Mouse (Mus musculus) natural killer cell, adult 2 months (primary cell): ENCODE results near the gene Commd6.
"Not testable (repeated sequence)": the region's sequence is repeated elsewhere in the genome, so short reads cannot be mapped to it uniquely, and the experiment has no call there.

ENCODE experiments used
- DNase-seq, 2 experiments: peaks; one replicate each; pipeline ENCODE4 v3.0.0; 2022; ENCODE audit warnings: low spot score in 2 of 2

Commd6 gene

DNA sequence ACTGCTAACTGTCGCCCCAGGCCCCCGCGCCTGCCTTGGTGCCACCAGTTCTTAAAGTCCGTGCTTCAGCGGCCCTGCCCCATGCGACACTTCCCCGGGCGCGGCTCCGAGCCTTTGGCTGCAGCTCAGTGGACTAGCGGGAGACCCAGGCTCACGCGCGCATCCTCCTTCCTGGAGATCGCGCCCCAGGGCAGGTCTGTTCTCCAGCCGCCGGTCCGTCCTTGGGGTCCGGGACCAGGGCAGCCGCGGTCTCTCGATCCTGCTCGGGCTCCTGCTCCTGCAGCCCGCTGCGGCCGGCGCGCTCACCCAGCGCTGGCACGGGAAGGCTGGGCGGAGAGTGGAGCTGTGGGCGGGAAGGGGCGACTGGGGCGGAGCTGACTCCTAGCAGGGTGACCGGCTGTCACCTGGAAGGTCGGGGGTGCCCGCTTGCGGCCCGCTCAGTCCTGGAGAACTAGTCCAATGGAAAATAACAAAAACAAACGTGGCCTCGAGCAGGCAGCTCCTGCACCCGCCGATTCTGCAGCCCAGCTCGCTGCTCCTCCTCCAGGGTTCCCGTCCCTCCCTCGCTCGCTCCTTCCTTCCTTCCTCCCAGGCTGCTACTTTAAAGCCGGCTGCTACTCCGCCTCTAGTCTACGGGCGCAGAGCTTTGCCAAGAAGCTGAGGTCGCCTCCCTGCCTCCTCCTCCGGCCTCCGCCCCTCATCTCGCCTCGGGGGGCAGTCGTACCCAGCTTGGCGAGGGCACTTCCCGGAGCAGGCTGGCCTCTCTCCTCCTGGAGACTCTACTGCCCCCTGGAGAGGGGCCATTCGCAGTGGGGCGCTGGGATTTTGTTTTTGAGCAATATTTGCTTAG, 31.7 kb downstream of the Commd6 start, which contains the start of gene Tbc1d4:
Tbc1d4 (minus strand) TSS at position 673 of the 850 bp plus-strand sequence.
- DNase-seq = peak; percentile 5 to 21

DNA sequence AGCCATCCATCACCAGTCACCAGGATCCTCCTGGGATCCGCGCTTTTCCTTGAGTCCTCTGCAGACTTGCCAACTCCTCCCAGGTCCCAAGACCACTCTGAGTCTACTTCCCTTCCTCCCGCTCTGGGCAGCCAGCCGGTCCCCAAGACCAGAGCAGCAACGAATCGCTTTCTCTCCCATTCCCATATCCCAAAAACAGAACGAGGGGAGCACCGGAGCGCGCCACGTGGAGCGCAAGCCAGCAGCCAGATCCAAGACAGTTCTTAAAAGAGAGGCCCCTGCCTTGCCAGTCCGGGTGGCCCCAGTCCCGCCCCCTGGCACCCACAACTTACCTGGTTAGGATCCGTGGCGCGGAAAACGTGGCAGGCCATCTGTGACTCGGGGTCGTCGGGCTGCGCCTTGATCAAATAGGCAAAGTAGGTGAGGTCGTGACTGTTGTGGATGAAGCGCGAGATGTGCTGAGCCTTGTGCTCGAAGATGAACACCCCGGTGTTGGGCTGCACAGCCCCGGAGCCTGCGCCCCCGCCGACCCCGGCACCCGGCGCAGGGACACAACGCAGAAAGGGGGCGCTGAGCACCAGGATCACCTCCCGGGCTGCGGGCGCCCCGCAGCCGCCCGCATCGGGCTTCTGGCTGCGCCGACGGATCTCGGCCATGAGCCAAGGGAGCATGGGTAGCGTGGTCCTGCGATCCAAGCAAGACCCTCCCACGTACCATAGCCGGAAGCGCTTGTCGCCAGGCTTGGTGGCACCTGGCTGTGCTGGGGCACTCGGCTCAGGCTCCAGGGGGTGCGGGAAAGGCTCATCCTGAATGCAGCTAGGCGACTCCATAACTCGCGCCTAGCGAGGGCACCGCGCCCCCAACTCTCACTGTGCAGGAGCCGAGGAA, 32.6 kb downstream of the Commd6 start:
- peak in 1 of 2 experiments; percentile 1 for DNase-seq

DNA sequence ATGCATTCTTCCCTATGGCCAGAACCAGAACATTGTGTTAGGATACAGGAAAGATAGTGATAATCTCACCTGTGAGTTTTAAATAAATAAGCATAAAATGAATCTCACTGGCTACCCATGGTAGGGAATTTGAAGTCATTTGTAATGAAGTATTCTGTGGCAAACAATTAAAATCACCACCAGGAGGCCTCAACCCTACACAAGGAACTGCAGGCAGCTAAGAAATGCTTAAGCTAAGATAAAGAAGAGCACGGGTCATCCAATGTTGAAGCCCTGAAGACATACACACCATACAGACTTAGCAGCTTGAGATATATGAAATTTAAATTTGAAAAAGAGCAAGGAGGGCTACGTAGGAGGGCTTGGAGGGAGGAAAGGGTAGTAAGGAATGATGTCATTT, 34.6 kb downstream of the Commd6 start:
- no peak for DNase-seq

DNA sequence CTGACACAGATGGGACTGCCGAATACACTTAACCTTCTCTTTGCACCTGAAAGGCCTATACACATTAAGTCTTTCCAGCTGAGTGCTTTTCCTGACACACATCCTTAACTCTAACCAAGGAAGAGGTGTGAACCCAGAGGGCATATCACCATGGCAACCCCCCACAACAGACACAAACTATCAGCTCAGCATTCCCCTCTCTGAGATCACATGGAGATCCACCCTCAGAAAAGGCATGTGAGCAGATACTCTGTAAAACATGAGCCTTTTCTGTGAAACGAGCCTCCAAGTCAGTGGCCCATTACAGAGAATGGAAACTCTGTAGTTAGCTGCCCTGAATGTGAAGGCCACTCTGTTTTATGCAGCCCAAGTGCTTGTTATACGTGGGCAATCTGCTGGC, 37.6 kb downstream of the Commd6 start:
- DNase-seq = no peak

DNA sequence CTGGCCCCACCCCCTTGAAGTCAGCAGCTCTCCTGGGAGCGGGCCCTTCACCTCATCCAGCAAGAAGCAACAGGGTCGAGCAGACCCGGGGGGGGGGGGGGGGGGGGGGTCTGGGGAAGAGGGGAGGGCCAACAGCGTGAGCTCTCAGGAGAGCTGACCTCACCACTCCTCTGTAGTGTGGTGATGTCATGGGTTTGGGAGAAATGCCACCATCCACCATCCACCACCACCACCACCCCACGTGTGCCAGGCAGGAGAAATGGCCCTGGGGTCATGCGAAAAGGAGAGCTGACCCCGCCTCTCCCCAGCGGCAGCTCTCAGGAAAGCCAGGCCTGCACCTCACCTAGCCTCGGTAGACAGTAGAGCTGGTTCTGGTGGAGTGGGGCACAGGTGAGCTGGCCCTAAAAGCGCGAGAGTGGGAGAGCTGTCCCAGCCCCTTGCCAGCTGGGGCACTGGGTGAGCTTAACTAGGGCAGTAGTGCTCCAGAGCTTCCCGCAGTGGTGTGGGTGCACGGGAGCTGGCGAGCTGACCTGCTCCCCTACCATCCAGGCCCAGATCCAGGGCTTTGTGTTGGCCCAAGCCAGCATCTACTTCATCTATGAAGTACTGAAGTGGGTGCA, 43.3 kb downstream of the Commd6 start:
- DNase-seq = no peak

DNA sequence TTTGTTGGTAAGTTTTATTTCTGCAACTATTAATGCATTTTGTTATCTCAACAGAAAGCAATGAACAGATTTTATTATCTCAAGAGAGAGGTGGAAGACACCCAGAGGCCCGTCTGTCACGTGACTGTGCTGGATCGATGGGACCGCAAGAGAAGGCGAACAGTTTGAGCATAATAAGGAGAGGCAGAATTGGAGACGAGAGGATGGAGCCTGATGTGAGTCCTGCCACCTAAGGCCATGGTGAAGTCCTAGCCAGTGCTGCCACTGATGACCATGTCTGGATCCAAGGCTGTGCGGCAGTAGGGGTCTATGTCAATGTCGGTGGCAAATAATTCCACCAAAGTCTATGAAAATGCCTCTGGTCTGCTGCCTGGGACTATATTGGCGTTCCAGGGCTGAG, 43.8 kb downstream of the Commd6 start:
- DNase-seq = no peak

DNA sequence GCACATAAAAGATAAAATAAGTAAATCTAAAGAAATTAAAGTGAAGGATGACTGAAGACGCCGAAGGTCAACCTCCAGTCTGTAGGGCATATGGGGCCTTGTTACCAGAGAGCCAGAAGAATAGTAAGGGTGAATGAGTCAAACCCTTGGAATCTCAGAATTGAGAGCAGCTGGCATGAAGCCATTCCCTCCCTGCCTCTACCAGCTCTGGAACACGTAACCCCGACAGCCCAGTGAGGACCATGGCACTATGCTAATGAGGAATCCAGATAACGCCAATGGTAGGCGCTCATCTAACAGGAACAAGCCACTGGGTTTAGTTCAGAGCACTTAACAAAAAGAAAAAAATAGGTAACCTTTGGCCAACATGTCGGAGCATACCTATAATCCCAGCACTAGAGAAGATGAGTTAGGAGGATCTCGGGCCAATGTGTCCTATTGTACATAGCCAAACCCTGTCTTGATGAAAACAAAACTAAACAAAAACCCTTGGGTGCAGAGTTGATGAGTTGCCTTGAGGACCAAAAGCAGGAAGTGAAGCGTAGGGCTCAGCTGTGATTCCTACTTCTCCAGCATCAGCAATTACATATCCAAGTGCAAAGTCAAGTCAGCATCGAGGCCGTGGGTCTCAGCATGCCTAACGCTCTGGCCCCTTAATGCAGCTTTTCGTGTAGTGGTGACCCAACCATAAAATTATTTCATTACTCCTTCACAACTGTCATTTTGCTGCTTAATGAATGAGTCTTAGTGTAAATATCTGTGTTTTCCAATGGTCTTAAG, 45.0 kb downstream of the Commd6 start:
- no peak for DNase-seq

DNA sequence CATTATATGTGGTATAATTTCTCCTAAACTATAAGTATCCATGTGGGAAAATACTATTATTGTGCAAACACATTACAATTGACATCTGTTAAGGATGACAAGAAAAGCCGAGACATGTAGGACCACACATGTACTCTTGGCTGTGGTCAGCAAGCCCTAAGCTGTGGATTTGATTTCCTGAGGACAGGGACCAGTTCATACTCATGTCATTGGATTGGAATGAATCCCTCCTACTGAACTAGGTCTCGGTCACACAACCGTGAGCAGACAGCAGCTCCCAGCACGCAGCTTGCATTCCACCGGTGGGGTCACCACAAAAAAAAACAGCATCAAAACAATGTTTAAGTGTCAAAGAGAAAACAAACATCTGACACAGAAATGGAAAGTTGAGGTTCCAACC, 46.5 kb downstream of the Commd6 start:
- no peak for DNase-seq

DNA sequence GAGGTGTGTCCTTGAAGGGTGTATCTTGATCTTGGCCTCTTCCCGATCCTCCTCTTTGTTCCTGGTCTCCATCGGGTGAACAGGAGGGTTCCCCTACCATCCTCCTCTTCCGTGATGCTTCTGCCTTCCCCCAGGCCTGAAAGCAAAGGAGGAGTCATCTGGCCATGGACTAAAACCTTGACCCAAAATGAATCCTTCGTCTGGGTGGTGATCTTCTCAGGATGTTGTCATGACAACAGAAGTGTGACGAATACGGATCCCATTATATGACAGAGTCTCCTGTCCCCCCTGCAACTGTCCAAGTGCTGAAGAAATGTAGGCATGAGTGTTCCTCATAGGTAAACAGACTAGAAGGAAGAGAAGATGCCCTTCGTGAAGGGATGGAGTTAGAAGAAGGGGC, 47.1 kb downstream of the Commd6 start:
- DNase-seq = no peak

DNA sequence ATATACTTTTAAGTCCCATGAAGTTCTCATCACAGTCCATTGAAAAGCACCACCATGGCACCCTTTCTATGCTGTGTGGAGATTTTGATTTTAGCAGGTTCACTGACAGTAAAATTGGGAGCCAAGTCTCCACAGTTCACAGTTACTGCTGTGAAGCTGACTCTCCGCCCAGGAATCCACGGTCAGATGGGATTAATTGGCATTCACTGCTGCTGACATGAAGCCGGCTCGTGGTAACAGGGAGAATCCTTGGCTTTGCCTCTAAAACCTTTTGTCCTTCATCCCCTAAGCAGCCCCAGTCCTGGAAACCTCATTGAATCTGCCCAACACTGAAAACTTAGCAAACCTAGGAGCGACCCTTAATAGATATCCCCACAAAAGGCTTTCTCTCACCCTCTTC, 49.4 kb downstream of the Commd6 start:
- DNase-seq = no peak

DNA sequence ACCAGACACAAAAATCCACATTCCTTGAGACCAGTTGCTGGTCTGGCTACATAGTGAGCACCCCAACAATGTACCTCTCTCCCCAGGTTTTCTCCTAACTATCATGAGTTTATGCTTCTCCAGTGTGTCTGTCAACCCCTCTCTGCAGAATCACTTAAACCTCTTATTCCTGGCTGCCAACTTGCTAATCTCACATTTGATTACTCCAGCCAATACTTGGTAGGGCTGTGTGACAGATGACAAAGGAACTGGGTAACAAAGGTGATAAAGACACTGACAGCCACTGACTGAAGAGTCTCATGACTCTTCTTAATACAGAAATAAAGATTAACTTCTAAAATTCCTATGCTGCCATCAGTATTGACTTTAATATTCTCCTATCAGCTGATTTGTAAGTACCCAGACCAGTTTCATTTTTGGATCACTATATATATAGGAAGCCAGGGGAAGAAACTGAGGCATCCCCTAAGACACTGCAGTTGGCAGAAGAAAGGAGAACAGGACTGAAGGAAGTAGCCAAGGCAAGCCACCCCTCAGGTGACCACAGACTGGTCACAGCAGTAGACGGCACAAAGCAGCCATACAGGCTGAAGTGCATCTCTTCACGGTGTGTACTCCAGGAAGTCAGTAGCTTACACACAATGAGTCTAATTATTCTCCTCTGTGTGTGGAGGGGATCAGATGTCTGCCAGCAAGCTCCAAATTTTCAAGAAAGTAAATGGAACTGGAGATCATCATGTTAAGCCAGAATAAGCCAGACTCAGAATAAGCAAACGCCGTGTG, 52.1 kb downstream of the Commd6 start:
- not testable (repeated sequence) for DNase-seq

DNA sequence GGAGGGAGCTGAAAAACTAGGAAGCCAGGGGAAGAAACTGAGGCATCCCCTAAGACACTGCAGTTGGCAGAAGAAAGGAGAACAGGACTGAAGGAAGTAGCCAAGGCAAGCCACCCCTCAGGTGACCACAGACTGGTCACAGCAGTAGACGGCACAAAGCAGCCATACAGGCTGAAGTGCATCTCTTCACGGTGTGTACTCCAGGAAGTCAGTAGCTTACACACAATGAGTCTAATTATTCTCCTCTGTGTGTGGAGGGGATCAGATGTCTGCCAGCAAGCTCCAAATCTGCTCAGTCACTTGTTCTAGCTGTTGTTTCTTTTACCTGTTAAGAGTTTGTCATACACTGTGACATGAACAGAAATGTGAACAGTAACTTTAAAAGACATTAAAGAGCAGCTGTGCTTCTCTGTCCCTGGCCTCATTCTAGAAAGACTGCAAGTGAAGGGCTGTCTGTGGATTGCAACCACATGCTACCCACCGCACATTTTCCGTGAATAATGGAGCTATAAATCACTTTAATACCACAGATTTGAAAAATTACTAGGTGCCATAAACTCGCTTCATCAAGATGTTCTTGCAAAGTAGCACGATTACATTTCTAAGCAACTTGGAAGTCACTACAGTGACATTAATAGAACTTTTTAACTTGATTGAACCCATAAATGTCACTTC, 53.0 kb downstream of the Commd6 start:
- not testable (repeated sequence) for DNase-seq

DNA sequence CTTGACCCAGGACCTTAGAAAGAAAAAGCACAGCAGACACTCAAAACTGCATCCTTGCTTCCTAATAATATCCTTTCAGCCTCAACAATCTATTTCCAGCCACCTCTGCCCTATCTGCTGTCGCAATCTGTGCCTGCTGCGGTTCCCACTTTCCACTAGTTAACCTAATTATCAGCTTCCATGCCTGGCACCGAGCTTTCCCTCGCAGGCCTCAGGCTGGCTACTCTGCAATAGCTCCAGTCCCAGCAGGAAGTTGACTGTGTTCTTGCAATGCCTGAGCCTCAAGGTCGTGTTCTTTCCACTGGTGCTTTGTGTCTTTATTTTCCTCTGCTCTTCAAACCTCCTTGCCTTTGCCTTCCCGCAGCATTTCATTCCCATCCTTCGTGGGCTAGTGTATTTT, 54.4 kb downstream of the Commd6 start:
- no peak for DNase-seq
